Mouse (Mus musculus): ENCODE results near the gene Pth2. TPM values are rescaled to one million over a fixed set of nuclear protein-coding genes. Genes with fewer than 3 reads are reported as not detected.

Gene Pth2
- not detected in 2 replicates for polyA plus RNA-seq (2015; fragmentation: Nextera tagmentation; extraction: Ambion mirVana)

DNA sequence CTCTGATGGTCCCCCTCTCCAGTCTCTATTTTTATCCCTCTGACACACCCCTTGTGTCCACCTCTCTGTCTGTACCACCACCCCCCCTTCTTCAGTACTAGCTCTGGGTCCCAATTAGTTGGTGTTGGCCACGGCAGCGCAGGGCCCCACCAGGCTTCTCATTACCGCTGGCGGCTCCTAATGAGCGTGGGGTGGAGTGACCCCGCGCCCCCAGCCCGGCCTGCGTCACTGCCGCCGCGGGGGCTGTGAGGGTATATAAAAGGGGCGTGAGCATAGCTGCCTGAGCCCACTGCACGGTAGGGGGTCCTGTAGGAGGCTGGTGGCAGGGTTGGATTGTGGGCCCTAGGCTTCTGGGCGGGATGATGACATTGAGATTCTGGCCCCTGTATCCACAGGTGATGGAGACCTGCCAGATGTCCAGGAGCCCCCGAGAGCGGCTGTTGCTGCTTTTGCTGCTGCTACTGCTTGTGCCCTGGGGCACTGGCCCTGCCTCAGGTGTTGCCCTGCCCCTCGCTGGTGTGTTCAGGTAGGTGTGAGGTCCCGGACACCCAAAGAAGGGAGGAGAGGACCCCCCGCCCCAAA, at the start of gene Pth2:
Gene Pth2, plus strand, starts transcription at position 100 of the 582 bp plus-strand sequence.
- Histone ChIP-seq H3K27me3 (peaks cover 100% of the 10 kb centered on the region), H3K9me3 (replicated peaks) (no peaks in the 10 kb centered on the region), H3K27ac (no peak within 1 kb of the TSS), H3K9ac (no peak within 1 kb of the TSS), H3K36me3 (ENCODE audit: poor library complexity, severe bottlenecking) (no peaks in the 10 kb centered on the region), H3K4me2 (peak within 1 kb of the TSS; percentile 56), H3K4me1 (peaks cover 27% of the 10 kb centered on the region), H3K4me3 (peak within 1 kb of the TSS; percentile 33)
- 13% methylated on average over 20 of the region's 20 CpGs for WGBS
- ATAC-seq, result no peak

DNA sequence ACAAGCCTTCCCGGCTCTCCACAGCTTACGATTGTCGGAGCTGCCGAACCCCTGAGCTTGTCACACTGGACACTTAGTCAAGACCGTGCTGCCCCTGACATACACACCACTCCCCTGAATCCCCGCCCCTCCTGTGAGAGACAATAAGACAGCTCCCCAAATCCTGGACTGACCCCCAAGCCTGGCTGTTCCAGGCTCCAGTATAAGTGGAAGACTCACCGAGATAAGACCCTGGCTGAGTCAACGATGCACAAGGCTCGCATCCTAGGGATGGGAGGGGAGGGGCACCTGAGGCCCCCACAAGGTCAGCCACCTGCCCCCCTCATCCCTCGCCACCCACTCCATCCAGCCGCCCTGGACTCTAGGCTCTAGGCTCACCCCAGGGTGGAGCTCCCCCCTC, 48.9 kb upstream of the Pth2 start:
- H3K27me3 ChIP-seq, result peaks cover 18% of the 10 kb centered on the region
- H3K27ac ChIP-seq, result no peak overlapping the region
- no peaks in the 10 kb centered on the region for H3K9me3 ChIP-seq (replicated peaks)
- H3K36me3 ChIP-seq (ENCODE audit: poor library complexity, severe bottlenecking), result peaks cover 6% of the 10 kb centered on the region
- H3K9ac ChIP-seq, result 0 out of 2 replicates have a peak overlapping the region, but pooled peaks have one; percentile 8
- no peak overlapping the region for H3K4me3 ChIP-seq
- 82% methylated on average over 11 of the region's 11 CpGs for WGBS
- H3K4me1 ChIP-seq, result peaks cover 24% of the 10 kb centered on the region
- ATAC-seq, result no peak
- no peak overlapping the region for H3K4me2 ChIP-seq

DNA sequence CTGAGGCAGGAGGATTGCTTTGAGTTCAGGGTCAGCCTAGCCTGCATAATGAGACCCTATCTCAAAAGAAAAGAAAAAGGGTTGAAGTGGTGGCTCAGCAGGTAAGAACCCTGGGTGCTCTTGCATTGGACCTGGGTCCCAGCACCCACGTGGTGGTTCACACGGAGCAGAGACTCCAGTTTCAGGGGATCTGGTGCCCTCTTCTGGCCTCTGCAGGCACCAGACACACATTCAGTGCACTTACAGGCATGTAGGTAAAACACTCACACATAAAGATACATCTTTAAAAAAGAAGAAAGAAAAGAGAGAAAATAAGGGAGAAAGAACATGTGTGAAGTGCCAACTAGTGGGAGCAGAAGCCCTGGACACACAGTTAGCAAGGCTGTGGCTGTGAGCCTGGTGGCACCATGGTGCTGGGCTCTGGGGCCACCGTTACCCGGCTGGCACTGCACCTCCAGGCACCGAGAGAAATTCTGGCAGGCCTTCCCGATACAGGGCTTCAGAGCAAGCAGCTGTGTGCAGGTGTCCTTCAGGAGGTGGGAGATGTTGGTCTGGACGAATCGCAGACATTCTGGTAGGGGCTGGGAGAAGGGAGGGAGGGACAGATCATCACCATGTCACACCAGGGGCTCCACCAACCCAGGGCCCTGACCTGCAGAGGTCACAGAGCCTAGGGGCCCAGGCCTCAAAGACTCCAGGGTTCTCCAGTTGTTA, 47.2 kb upstream of the Pth2 start:
- H3K27ac ChIP-seq, result no peak overlapping the region
- H3K4me3 ChIP-seq, result no peak overlapping the region
- peaks cover 23% of the 10 kb centered on the region for H3K27me3 ChIP-seq
- H3K4me2 ChIP-seq, result no peak overlapping the region
- peaks cover 14% of the 10 kb centered on the region for H3K4me1 ChIP-seq
- 77% methylated on average over 8 of the region's 8 CpGs for WGBS
- H3K36me3 ChIP-seq (ENCODE audit: poor library complexity, severe bottlenecking), result no peaks in the 10 kb centered on the region
- no peaks in the 10 kb centered on the region for H3K9me3 ChIP-seq (replicated peaks)
- no peak for ATAC-seq
- no peak overlapping the region for H3K9ac ChIP-seq

DNA sequence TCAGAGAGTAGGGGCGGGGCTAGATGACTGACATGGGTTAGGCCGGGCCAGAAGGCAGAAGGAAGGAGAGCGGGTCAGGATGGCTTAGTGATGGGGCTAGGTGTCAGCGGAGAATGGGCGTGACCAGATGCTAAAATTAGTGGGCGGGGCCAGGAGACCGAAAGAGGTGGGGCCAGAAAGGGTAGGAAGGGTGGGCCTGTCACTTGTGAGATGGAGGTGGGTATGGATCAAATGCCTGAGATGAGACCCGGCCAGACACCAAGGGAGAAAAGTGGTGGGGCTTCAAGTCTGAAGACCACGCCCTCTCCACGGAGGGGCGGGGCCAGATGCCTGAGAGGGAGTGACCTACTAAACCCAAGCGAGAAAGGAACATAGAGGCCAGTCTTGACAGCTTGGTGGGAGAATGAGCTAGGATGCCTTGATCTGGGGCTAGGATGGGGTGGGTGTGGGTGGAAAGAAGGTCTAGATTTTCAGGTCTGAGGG, 46.2 kb upstream of the Pth2 start:
- Histone ChIP-seq H3K4me1 (peaks cover 10% of the 10 kb centered on the region), H3K9ac (no peak overlapping the region), H3K36me3 (ENCODE audit: poor library complexity, severe bottlenecking) (no peaks in the 10 kb centered on the region), H3K4me2 (no peak overlapping the region), H3K9me3 (replicated peaks) (no peaks in the 10 kb centered on the region), H3K27me3 (peaks cover 23% of the 10 kb centered on the region), H3K4me3 (no peak overlapping the region), H3K27ac (no peak overlapping the region)
- 10% methylated on average over 12 of the region's 12 CpGs for WGBS
- no peak for ATAC-seq

DNA sequence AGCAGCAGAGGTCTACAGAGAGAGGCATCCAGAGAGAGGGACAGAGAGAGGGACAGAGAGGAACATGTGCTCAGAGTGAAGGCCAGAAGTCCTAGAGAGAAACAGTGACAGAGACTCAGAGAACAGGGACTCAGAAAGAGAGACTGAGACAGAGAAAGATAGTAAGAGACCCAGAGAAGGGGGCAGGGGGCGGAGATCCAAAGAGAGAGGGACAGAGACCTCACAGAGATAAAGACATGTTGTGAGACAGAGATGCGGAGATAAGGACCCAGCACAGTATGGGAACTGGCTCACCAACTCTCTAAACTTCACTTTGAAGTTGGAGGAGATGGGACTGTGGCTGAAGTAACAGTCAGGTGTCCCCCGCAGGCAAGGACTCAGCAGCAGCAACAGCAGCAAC, 45.4 kb upstream of the Pth2 start:
- Histone ChIP-seq H3K4me2 (peak overlapping the region; percentile 67; the same call in 1 of the 2 replicates), H3K27ac (no peak overlapping the region), H3K9ac (peak overlapping the region; percentile 59; the same call in 1 of the 2 replicates), H3K27me3 (peaks cover 23% of the 10 kb centered on the region), H3K4me1 (peaks cover 6% of the 10 kb centered on the region; the same call in 1 of the 2 replicates), H3K9me3 (replicated peaks) (no peaks in the 10 kb centered on the region), H3K36me3 (ENCODE audit: poor library complexity, severe bottlenecking) (no peaks in the 10 kb centered on the region), H3K4me3 (no peak overlapping the region; the same call in 1 of the 2 replicates)
- WGBS, result 69% methylated on average over 3 of the region's 3 CpGs
- ATAC-seq, result 0 out of 2 replicates have a peak, but pooled peaks have one; percentile 6

DNA sequence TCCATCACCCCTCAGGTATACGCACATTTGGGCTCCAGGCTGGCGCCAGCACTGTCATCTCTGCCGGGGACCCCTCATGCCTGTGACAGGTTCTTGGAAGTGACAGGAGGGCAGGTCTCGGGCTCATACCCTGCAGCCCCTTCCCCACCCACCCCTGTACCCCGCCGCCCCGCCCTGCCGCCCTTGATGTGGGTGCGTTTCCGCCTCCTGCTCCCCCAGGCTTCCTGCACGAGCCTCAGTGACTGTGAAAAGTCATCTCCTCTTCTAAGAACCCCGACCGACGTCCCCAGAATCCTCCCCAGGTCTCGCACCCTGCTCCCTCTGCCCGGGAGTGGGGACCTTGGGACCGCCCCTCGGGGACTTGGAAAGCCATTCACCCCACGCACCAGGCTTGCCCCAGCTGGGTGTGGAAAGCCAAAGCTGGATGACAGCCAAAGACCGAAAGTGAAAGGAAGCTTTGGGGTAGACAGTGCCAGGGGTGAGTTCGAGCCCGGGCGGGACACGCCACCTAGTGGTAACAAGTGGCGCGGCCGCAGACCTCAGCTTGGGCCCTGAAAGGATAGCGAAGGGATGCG, 44.7 kb upstream of the Pth2 start, which contains the start of the genes Gm45713 and Flt3l:
Gene Gm45713, minus strand, starts transcription at position 239 of the 575 bp plus-strand sequence.
Gene Flt3l, minus strand, starts transcription at position 440 of the 575 bp plus-strand sequence.
- peak; percentile 87 for ATAC-seq
- H3K4me3 ChIP-seq, result peak within 1 kb of the TSS; percentile 44
- 2% methylated on average over 27 of the region's 29 CpGs for WGBS

DNA sequence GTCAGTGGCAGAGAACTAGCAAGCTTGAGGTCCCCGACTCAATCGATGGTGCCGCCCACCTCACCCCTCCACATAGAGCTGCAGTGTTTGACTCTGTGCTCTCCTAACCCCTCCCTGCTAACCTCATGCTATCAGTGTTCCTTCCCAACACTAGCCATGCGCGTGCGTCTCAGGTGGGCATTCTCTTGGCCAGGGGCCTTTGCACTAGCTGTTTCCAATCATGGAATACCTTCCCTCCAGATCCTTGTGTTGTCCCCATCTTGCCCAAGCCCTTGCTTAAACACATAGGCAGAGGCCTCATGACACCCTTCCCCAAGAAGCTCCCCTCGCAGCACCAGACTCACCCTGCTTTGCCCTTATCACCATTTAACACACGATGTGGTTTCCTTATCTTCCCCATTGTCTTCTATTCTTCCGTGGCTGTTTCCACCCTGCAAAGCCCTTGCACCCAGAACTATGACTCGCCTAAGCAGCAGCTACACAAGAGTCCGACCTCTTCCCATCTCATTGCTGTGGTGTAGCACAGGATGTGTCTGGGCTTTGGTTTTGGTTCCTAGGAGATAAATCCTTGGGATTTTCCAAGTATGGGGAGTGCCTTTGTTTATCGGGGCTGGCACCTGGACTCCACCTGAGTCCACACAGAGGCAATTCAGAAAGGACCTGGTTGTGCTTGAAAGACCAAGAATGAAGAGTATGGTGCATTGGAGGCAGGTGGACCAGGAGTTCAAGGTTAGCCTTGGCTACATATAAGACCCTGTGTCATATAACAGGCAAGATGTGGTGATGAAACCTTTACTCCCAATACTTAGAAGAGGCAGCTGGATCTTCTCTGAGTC, 43.4 kb upstream of the Pth2 start:
- Histone ChIP-seq H3K36me3 (ENCODE audit: poor library complexity, severe bottlenecking) (peaks cover 10% of the 10 kb centered on the region; the same call in 1 of the 2 replicates), H3K4me1 (peaks cover 6% of the 10 kb centered on the region; the same call in 1 of the 2 replicates), H3K27me3 (peaks cover 23% of the 10 kb centered on the region), H3K27ac (no peak overlapping the region), H3K9ac (no peak overlapping the region), H3K9me3 (replicated peaks) (no peaks in the 10 kb centered on the region), H3K4me2 (no peak overlapping the region), H3K4me3 (no peak overlapping the region)
- 82% methylated on average over 12 of the region's 12 CpGs for WGBS
- ATAC-seq, result no peak

More for the DNA sequence above, 44.7 kb upstream of the Pth2 start, which contains the start of the genes Gm45713 and Flt3l:
- Histone ChIP-seq H3K27me3 (peaks cover 23% of the 10 kb centered on the region), H3K4me2 (peak within 1 kb of the TSS; percentile 67), H3K36me3 (ENCODE audit: poor library complexity, severe bottlenecking) (no peaks in the 10 kb centered on the region), H3K9ac (peak within 1 kb of the TSS; percentile 59), H3K27ac (no peak within 1 kb of the TSS), H3K9me3 (replicated peaks) (no peaks in the 10 kb centered on the region), H3K4me1 (peaks cover 6% of the 10 kb centered on the region; the same call in 1 of the 2 replicates)

DNA sequence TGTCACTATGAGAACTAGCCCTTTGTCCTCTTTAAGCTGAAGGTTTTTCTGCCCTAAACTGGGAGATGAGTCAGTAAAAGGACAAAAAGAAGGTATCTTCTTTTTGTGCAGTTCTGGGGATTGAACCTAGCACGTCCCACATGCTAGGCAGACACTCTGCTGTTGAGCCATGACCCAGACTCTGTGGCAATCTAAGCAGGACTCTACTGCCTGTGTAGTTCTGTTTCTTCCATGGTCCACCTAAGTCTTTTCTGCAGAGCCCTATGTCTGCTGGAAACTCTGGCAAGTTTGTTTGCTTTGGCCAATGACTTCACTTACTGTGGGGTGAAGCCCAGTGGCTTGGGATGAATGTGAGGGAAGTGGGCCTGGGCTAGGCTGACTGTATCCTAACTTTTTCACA, 42.4 kb upstream of the Pth2 start:
- Histone ChIP-seq H3K36me3 (ENCODE audit: poor library complexity, severe bottlenecking) (peaks cover 17% of the 10 kb centered on the region; the same call in 1 of the 2 replicates), H3K4me1 (peaks cover 6% of the 10 kb centered on the region; the same call in 1 of the 2 replicates), H3K9ac (no peak overlapping the region), H3K27ac (no peak overlapping the region), H3K27me3 (peaks cover 23% of the 10 kb centered on the region), H3K4me3 (no peak overlapping the region), H3K4me2 (no peak overlapping the region), H3K9me3 (replicated peaks) (no peaks in the 10 kb centered on the region)
- WGBS, result 85% methylated on average over 1 of the region's 1 CpGs
- no peak for ATAC-seq

DNA sequence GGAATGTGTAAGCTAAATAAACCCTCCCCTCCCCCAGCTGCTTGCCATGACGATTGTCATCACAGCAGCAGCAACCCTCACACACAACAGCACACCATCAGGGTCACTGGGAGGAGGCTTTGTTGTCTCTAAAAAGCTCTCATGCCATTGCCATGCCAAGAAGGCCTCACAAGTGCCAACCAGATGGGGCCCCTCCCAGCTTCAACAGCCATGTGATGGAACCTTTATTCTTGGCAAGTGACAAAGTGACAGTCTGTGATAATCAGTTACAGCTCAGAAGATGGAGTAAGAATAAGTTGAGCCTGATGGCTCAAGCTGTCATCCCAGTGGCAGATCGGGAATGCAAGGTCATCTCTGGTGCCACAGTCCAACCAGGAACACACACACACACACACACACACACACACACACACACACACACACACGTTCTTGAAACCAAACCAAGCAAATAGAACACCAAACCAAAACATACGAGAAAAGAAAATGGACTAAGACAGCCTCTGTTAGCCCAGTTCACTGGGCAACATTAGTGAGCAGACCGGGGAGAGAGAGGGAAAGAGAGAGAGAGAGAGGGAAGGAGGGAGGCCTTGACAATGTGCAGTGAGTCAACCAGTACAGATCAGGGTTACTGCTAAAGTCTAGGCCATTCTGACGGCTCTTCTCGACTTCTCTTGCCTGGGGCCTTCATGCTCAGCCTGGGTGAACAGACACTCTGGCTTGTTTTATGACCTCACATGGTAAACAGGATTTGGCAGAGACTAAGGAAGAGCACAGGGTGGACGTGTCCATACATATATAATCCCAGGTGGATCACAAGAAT, 40.7 kb upstream of the Pth2 start:
- Histone ChIP-seq H3K27me3 (peaks cover 14% of the 10 kb centered on the region), H3K4me3 (no peak overlapping the region), H3K4me2 (no peak overlapping the region), H3K9me3 (replicated peaks) (no peaks in the 10 kb centered on the region), H3K27ac (no peak overlapping the region), H3K4me1 (peaks cover 6% of the 10 kb centered on the region; the same call in 1 of the 2 replicates), H3K9ac (no peak overlapping the region), H3K36me3 (ENCODE audit: poor library complexity, severe bottlenecking) (peaks cover 33% of the 10 kb centered on the region)
- WGBS, result 82% methylated on average over 8 of the region's 8 CpGs
- no peak for ATAC-seq

DNA sequence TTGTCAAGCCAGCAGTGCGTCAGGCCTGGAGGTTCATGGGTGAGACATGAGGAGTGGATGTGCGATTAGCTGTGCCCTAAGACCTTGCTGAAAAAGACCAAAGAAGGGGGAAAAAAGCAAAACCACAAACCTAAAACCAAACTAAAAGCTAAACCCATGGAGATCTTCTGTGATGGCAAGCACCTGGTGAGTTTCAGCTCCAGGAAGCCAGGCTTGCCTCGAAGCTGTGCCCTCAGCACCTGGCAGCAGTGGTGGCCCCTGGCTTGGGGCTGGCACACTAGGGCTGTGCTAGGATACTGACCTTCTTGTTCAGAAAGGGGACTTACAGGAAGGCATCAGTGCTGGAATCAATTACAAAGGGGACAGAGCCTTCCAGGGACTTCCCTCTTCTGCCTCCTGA, 39.5 kb upstream of the Pth2 start:
- ATAC-seq, result no peak
- WGBS, result 92% methylated on average over 3 of the region's 3 CpGs
- H3K27me3 ChIP-seq, result peaks cover 5% of the 10 kb centered on the region

DNA sequence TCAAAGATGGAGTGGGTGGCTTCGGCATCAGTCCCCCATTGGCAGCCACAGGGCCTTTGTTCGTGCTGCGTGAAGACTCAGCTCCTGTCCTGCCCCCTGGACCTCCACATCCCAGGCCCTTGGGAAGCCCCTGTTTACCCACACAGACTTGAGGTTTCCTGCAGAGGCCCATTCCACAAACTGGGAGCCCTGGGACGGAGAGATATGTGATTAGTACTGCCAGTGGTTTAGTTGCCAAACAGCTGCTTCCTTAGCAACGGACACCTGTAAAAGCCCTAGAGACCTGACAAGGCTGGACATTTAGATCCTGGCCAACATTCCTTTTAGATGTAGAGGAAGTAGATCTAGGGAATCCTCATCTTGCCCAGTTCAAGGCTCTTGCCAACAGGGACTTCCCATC, 38.9 kb upstream of the Pth2 start:
- peaks cover 43% of the 10 kb centered on the region for H3K36me3 ChIP-seq (ENCODE audit: poor library complexity, severe bottlenecking)
- no peaks in the 10 kb centered on the region for H3K4me1 ChIP-seq
- no peak overlapping the region for H3K4me3 ChIP-seq
- 87% methylated on average over 5 of the region's 5 CpGs for WGBS
- no peak overlapping the region for H3K9ac ChIP-seq
- H3K9me3 ChIP-seq (replicated peaks), result no peaks in the 10 kb centered on the region
- no peak for ATAC-seq
- peaks cover 4% of the 10 kb centered on the region for H3K27me3 ChIP-seq
- H3K4me2 ChIP-seq, result no peak overlapping the region
- no peak overlapping the region for H3K27ac ChIP-seq

More for the DNA sequence above, 39.5 kb upstream of the Pth2 start:
- peaks cover 43% of the 10 kb centered on the region for H3K36me3 ChIP-seq (ENCODE audit: poor library complexity, severe bottlenecking)
- no peaks in the 10 kb centered on the region for H3K9me3 ChIP-seq (replicated peaks)
- no peaks in the 10 kb centered on the region for H3K4me1 ChIP-seq
- no peak overlapping the region for H3K4me2 ChIP-seq
- no peak overlapping the region for H3K27ac ChIP-seq
- no peak overlapping the region for H3K4me3 ChIP-seq
- no peak overlapping the region for H3K9ac ChIP-seq

Measured in forebrain, embryonic 13.5 days (tissue).